Mouse (Mus musculus): ENCODE results near the gene Prodh2.
"Not testable (repeated sequence)": the region's sequence is repeated elsewhere in the genome, so short reads cannot be mapped to it uniquely, and the experiment has no call there.

- not testable (repeated sequence) for TF ChIP-seq CTCF, EP300 (IDR thresholded peaks at IDR 0.05; ENCODE audit: low read depth)
Measured at GRCm38 (mm10) chr7:30476136-30476535, 17.3 kb upstream of the Prodh2 start.
